Mouse (Mus musculus): ENCODE measurements at regions not wholly inside any gene's neighbourhood (a gene's known extent, or its start where the extent isn't known, plus 50 kb on each side); places are given as distances from the start of the nearest gene placed in this dataset.

- in situ Hi-C loops (cut with MboI, MseI): loop anchor here in 1 of 2 experiments (5.0 kb wide), 1 partner anchor 52 kb away; no protein-coding TSS in a partner anchor
These were observed 78.4 kb upstream of the Nav3 start for GRCm38 (mm10) chr10:110534387-110534786.

- in situ Hi-C loops (cut with MboI, MseI): no loop called here
These were observed 86.7 kb upstream of the Nav3 start for GRCm38 (mm10) chr10:110542712-110543111.

- in situ Hi-C loops (cut with MboI, MseI): no loop called here
These were observed 92.4 kb upstream of the Nav3 start for GRCm38 (mm10) chr10:110548391-110548790.

- in situ Hi-C loops (cut with MboI, MseI): no loop called here
These were observed 98.0 kb upstream of the Nav3 start for GRCm38 (mm10) chr10:110553954-110554353.

- in situ Hi-C loops (cut with MboI, MseI): no loop called here
These were observed 100.4 kb upstream of the Nav3 start for GRCm38 (mm10) chr10:110556326-110556883.

- in situ Hi-C loops (cut with MboI, MseI): no loop called here
These were observed 107.1 kb upstream of the Nav3 start for GRCm38 (mm10) chr10:110563057-110563456.

GRCm38 (mm10) chr10:110563571-110563970, 107.6 kb upstream of the Nav3 start:
- in situ Hi-C loops (cut with MboI, MseI): no loop called here

- in situ Hi-C loops (cut with MboI, MseI): no loop called here
These were observed 110.5 kb upstream of the Nav3 start for GRCm38 (mm10) chr10:110566260-110567050.

GRCm38 (mm10) chr10:110570465-110570864, 114.5 kb upstream of the Nav3 start:
- in situ Hi-C loops (cut with MboI, MseI): no loop called here

GRCm38 (mm10) chr10:110571179-110571578, 115.2 kb upstream of the Nav3 start:
- in situ Hi-C loops (cut with MboI, MseI): no loop called here

GRCm38 (mm10) chr10:110573530-110573929, 117.5 kb upstream of the Nav3 start:
- in situ Hi-C loops (cut with MboI, MseI): no loop called here

- in situ Hi-C loops (cut with MboI, MseI): no loop called here
These were observed 130.0 kb upstream of the Nav3 start for GRCm38 (mm10) chr10:110586029-110586428.

GRCm38 (mm10) chr10:110586507-110586906, 130.5 kb upstream of the Nav3 start:
- in situ Hi-C loops (cut with MboI, MseI): no loop called here

GRCm38 (mm10) chr10:110587529-110587928, 131.5 kb upstream of the Nav3 start:
- in situ Hi-C loops (cut with MboI, MseI): no loop called here

- in situ Hi-C loops (cut with MboI, MseI): no loop called here
These were observed 144.4 kb upstream of the Nav3 start for GRCm38 (mm10) chr10:110600352-110600853.

- in situ Hi-C loops (cut with MboI, MseI): no loop called here
These were observed 134.9 kb upstream of the E2f7 start for GRCm38 (mm10) chr10:110610336-110610735.

- in situ Hi-C loops (cut with MboI, MseI): no loop called here
These were observed 128.2 kb upstream of the E2f7 start for GRCm38 (mm10) chr10:110617004-110617403.

- in situ Hi-C loops (cut with MboI, MseI): no loop called here
These were observed 126.0 kb upstream of the E2f7 start for GRCm38 (mm10) chr10:110619193-110619592.

- in situ Hi-C loops (cut with MboI, MseI): no loop called here
These were observed 119.6 kb upstream of the E2f7 start for GRCm38 (mm10) chr10:110625644-110626043.

GRCm38 (mm10) chr10:110640406-110640805, 104.8 kb upstream of the E2f7 start:
- in situ Hi-C loops (cut with MboI, MseI): no loop called here

- in situ Hi-C loops (cut with MboI, MseI): no loop called here
These were observed 103.1 kb upstream of the E2f7 start for GRCm38 (mm10) chr10:110642065-110642690.

GRCm38 (mm10) chr10:110647603-110648002, 97.6 kb upstream of the E2f7 start:
- in situ Hi-C loops (cut with MboI, MseI): no loop called here

GRCm38 (mm10) chr10:110650107-110650506, 95.1 kb upstream of the E2f7 start:
- in situ Hi-C loops (cut with MboI, MseI): no loop called here
